Mouse (Mus musculus) embryonic fibroblast, embryonic 13.5 days (primary cell): ENCODE results near the gene Cmtm4. TPM values are rescaled to one million over a fixed set of nuclear protein-coding genes. Genes with fewer than 3 reads are reported as not detected.
"Not testable (repeated sequence)": the region's sequence is repeated elsewhere in the genome, so short reads cannot be mapped to it uniquely, and the experiment has no call there.

ENCODE experiments used
- H3K27ac ChIP-seq: 2 replicates; pipeline ENCODE4 v1.5.1; 2012; ENCODE audit warnings: low read length, control low read depth, inconsistent platforms; ENCODE audit not compliant: insufficient read depth
- H3K4me1 ChIP-seq: 2 replicates; pipeline ENCODE4 v1.6.1; 2011; ENCODE audit warnings: low read length; ENCODE audit not compliant: control insufficient read depth, insufficient read depth
- H3K4me3 ChIP-seq: 2 replicates; pipeline ENCODE4 v1.5.1; 2011; ENCODE audit warnings: mild to moderate bottlenecking, control low read depth, low read length; ENCODE audit not compliant: insufficient read depth
- CTCF ChIP-seq: IDR thresholded peaks from 2 replicates; pipeline ENCODE4 v1.5.1; 2011; ENCODE audit warnings: mild to moderate bottlenecking, control low read depth, low read length, moderate library complexity, borderline replicate concordance; ENCODE audit not compliant: insufficient read depth
- POLR2A ChIP-seq: IDR thresholded peaks from 2 replicates; pipeline ENCODE4 v1.6.1; 2011; ENCODE audit warnings: low read depth, mild to moderate bottlenecking, control low read depth, low read length, moderate library complexity
- polyA plus RNA-seq: library from polyadenylated mRNA; stranded (reverse); fragments of >200 nt; gene quantifications from 2 replicates; pipeline ENCODE4 v1.2.4, GENCODE M21; 2011; ENCODE audit warnings: low read depth; ENCODE audit not compliant: missing spikeins, insufficient read length

Cmtm4 gene
- polyA plus RNA-seq, 1 experiment = 28.2 TPM

GRCm38 (mm10) chr8:104333786-104334185, 61.8 kb downstream of the Cmtm4 start:
- TF ChIP-seq CTCF = no peak
- TF ChIP-seq POLR2A = no peak
- H3K4me1 ChIP-seq = no peaks in the 10 kb centered on the region
- no peak overlapping the region for H3K27ac ChIP-seq
- no peak overlapping the region for H3K4me3 ChIP-seq

GRCm38 (mm10) chr8:104332665-104333631, 62.7 kb downstream of the Cmtm4 start:
- H3K4me3 ChIP-seq = no peak overlapping the region

GRCm38 (mm10) chr8:104321930-104322329, 73.7 kb downstream of the Cmtm4 start, which contains the start of gene Cmtm2b:
TSS of gene Cmtm2b (plus strand) at chr8:104322230.
- H3K4me1 ChIP-seq, H3K27ac ChIP-seq, H3K4me3 ChIP-seq: not testable (repeated sequence)

More at GRCm38 (mm10) chr8:104332665-104333631, 62.7 kb downstream of the Cmtm4 start:
- TF ChIP-seq POLR2A = no peak
- no peak for TF ChIP-seq CTCF
- H3K27ac ChIP-seq = no peak overlapping the region
- H3K4me1 ChIP-seq = no peaks in the 10 kb centered on the region

GRCm38 (mm10) chr8:104321267-104321666, 74.3 kb downstream of the Cmtm4 start, which contains the start of gene Gm11020:
TSS of gene Gm11020 (plus strand) at chr8:104321567.
- H3K4me1 ChIP-seq, H3K27ac ChIP-seq, H3K4me3 ChIP-seq: not testable (repeated sequence)

GRCm38 (mm10) chr8:104313311-104313710, 82.3 kb downstream of the Cmtm4 start:
- Histone ChIP-seq H3K4me1 (no peaks in the 10 kb centered on the region), H3K27ac (no peak overlapping the region), H3K4me3 (no peak overlapping the region)
- no peak for TF ChIP-seq CTCF
- no peak for TF ChIP-seq POLR2A

- not testable (repeated sequence) for H3K27ac ChIP-seq, H3K4me1 ChIP-seq, H3K4me3 ChIP-seq
Observed at GRCm38 (mm10) chr8:104312023-104312422, 83.6 kb downstream of the Cmtm4 start.

GRCm38 (mm10) chr8:104309441-104310155, 86.0 kb downstream of the Cmtm4 start, which contains the start of the genes Gm45711 and Cmtm1:
TSS of gene Gm45711 (minus strand) at chr8:104310081.
TSS of gene Cmtm1 (minus strand) at chr8:104310145.
- H3K4me3 ChIP-seq, H3K27ac ChIP-seq, H3K4me1 ChIP-seq: not testable (repeated sequence)

GRCm38 (mm10) chr8:104308341-104308740, 87.3 kb downstream of the Cmtm4 start:
- not testable (repeated sequence) for H3K4me3 ChIP-seq, H3K4me1 ChIP-seq, H3K27ac ChIP-seq

- H3K4me1 ChIP-seq = no peaks in the 10 kb centered on the region
- no peak overlapping the region for H3K4me3 ChIP-seq
- H3K27ac ChIP-seq = no peak overlapping the region
- TF ChIP-seq CTCF (no peak), POLR2A (no peak)
Observed at GRCm38 (mm10) chr8:104304962-104305361, 90.6 kb downstream of the Cmtm4 start.

- H3K4me3 ChIP-seq, H3K27ac ChIP-seq, H3K4me1 ChIP-seq: not testable (repeated sequence)
Observed at GRCm38 (mm10) chr8:104302536-104302935, 93.1 kb downstream of the Cmtm4 start.

GRCm38 (mm10) chr8:104301577-104301976, 94.0 kb downstream of the Cmtm4 start:
- H3K4me3 ChIP-seq, H3K4me1 ChIP-seq, H3K27ac ChIP-seq: not testable (repeated sequence)

Other genes with a start within 250 kb of the Cmtm4 start
- 0.89 and 0.90 TPM in 2 replicates for gene Bean1, start 225.4 kb downstream of the Cmtm4 start, polyA plus RNA-seq
- gene Tk2, start 147.2 kb downstream of the Cmtm4 start, polyA plus RNA-seq = 12.8 and 16.9 TPM in 2 replicates
- gene Cklf, start 144.9 kb downstream of the Cmtm4 start, polyA plus RNA-seq = 26.7 and 27.6 TPM in 2 replicates
- gene Cmtm2a, start 102.6 kb downstream of the Cmtm4 start, polyA plus RNA-seq = not detected in 2 replicates
- gene Gm45711, start 85.7 kb downstream of the Cmtm4 start, polyA plus RNA-seq = not detected in 2 replicates
- not detected in 2 replicates for gene Cmtm1, start 85.7 kb downstream of the Cmtm4 start, polyA plus RNA-seq
- gene Gm11020, start 74.2 kb downstream of the Cmtm4 start, polyA plus RNA-seq = not detected in 2 replicates
- gene Cmtm2b, start 73.6 kb downstream of the Cmtm4 start, polyA plus RNA-seq = not detected in 2 replicates
- gene Cmtm3, start 56.4 kb downstream of the Cmtm4 start, polyA plus RNA-seq = 133 and 134 TPM in 2 replicates
- gene Dync1li2, start 47.2 kb upstream of the Cmtm4 start, polyA plus RNA-seq = 106 and 135 TPM in 2 replicates
- gene Terb1, start 114.1 kb upstream of the Cmtm4 start, polyA plus RNA-seq = 0.25 and 0.33 TPM in 2 replicates
- gene Nae1, start 138.8 kb upstream of the Cmtm4 start, polyA plus RNA-seq = 69.9 and 85.6 TPM in 2 replicates
- 0.58 and 0.84 TPM in 2 replicates for gene Car7, start 138.9 kb upstream of the Cmtm4 start, polyA plus RNA-seq
- 4.0 and 5.1 TPM in 2 replicates for gene Pdp2, start 195.6 kb upstream of the Cmtm4 start, polyA plus RNA-seq
- not detected in 2 replicates for gene Cdh16, start 228.6 kb upstream of the Cmtm4 start, polyA plus RNA-seq
- gene Rrad, start 235.5 kb upstream of the Cmtm4 start, polyA plus RNA-seq = 4.9 and 7.2 TPM in 2 replicates
- 43.6 and 50.4 TPM in 2 replicates for gene Ciao2b, start 246.2 kb upstream of the Cmtm4 start, polyA plus RNA-seq